8 mouse cellular contexts compared by ENCODE assay signal in the genomic region with DNA sequence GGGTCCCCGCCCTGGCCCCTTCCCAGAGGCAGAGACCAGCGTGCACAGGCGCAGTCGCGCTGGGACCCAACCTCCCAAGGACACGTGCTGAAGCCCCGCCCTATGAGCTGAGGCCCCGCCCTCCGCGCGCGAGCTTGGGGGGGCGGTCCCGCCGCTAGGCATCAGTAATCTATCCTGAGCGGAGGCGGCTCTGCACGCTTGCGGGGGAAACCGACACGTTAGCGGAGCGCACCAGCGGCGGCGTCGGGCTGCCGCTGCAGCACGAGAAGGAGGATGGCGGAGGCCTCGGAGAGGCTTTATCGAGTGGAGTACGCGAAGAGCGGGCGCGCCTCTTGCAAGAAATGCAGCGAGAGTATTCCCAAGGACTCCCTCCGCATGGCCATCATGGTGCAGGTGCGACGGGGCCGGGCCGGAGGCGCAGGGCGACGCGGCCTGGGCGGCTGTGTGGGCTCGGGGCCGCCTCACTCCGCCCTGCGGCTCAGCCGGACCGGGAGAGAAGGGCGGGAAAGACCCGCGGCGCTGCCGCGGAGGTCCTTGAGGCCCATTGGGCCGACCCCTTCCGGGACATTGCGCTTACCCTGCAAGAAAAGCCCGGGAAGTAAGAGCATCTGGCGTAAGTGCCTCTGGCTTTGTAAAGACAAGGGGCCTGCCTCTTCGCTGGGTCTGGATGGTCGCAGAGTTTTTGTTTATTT. TPM values are rescaled to one million over a fixed set of nuclear protein-coding genes. Genes with fewer than 3 reads are reported as not detected.
DNase-seq lines count a peak whose midpoint lies in the region; ATAC-seq and TF ChIP-seq lines count a peak whose summit lies in the region.

Gene Parp1 (plus strand): TSS at position 164 of the 692 bp plus-strand sequence.

- peaks cover 31% of the 10 kb centered on the region for H3K36me3 ChIP-seq in G1E (replicated peaks)
- H3K36me3 ChIP-seq in forebrain, postnatal 0 days (ENCODE audit: insufficient read depth): peaks cover 7% of the 10 kb centered on the region
- peaks cover 9% of the 10 kb centered on the region; the same call in 1 of the 2 replicates for H3K36me3 ChIP-seq in lung, embryonic 15.5 days

- peak within 1 kb of the TSS; percentile 92 for H3K27ac ChIP-seq in forebrain, postnatal 0 days (ENCODE audit: low read depth, low read length)
- H3K27ac ChIP-seq in lung, embryonic 15.5 days: peak within 1 kb of the TSS; percentile 90

- peak within 1 kb of the TSS; percentile 84 for H3K4me3 ChIP-seq in G1E (ENCODE audit: low read depth, low read length)
- H3K4me3 ChIP-seq in forebrain, postnatal 0 days (ENCODE audit: low read depth, low read length): peak within 1 kb of the TSS; percentile 89
- H3K4me3 ChIP-seq in lung, embryonic 15.5 days: peak within 1 kb of the TSS; percentile 85

- under 1% methylated on average over 62 of the region's 67 CpGs for WGBS in forebrain, postnatal 0 days
- under 1% methylated on average over 67 of the region's 67 CpGs for WGBS in lung, embryonic 15.5 days

- ATAC-seq in G1E (ENCODE audit: extremely low read depth, insufficient number of reproducible peaks, low FRiP score, poor library complexity, severe bottlenecking): peak; percentile 90
- peak; percentile 99 for ATAC-seq in forebrain, postnatal 0 days
- ATAC-seq in lung, embryonic 15.5 days (ENCODE audit: borderline replicate concordance, extremely low read depth, low FRiP score, low TSS enrichment): peak; percentile 98

- H3K9ac ChIP-seq in forebrain, postnatal 0 days: peak within 1 kb of the TSS; percentile 87
- H3K9ac ChIP-seq in lung, embryonic 15.5 days: peak within 1 kb of the TSS; percentile 77

- no peak for TF ChIP-seq CTCF in G1E (IDR thresholded peaks at IDR 0.05; ENCODE audit: low read depth, low read length)
- no peak for TF ChIP-seq CTCF in forebrain, postnatal 0 days (IDR thresholded peaks at IDR 0.05; ENCODE audit: low read depth)

- peaks cover 5% of the 10 kb centered on the region; the same call in 1 of the 2 replicates for H3K27me3 ChIP-seq in G1E (ENCODE audit: insufficient read depth, low read length)
- H3K27me3 ChIP-seq in forebrain, postnatal 0 days (ENCODE audit: insufficient read depth, low read length): no peaks in the 10 kb centered on the region
- H3K27me3 ChIP-seq in lung, embryonic 15.5 days: no peaks in the 10 kb centered on the region

- H3K4me2 ChIP-seq in forebrain, postnatal 0 days (ENCODE audit: low read depth): peak within 1 kb of the TSS; percentile 86
- peak within 1 kb of the TSS; percentile 85 for H3K4me2 ChIP-seq in lung, embryonic 15.5 days

- peaks cover 44% of the 10 kb centered on the region for H3K4me1 ChIP-seq in G1E (ENCODE audit: insufficient read depth, low read depth, low read length)
- H3K4me1 ChIP-seq in forebrain, postnatal 0 days (ENCODE audit: insufficient read depth): peaks cover 19% of the 10 kb centered on the region
- peaks cover 24% of the 10 kb centered on the region for H3K4me1 ChIP-seq in lung, embryonic 15.5 days

- DNase-seq in G1E (ENCODE audit: low spot score): peak; percentile 91
- DNase-seq in cerebellum, adult 18-20 months: peak; percentile 97 to 98
- DNase-seq in forebrain, postnatal 0 days: peak; percentile 98
- peak; percentile 98 for DNase-seq in heart, postnatal 4 days
- DNase-seq in layer of hippocampus, adult 8-10 months (ENCODE audit: low spot score in 2 of 2): peak; percentile 93 to 94
- peak; percentile 94 for DNase-seq in ovary, adult 18-20 months (ENCODE audit: low spot score)
- DNase-seq in thymus, postnatal 0 days (ENCODE audit: low spot score): peak; percentile 95

- H3K9me3 ChIP-seq in G1E (replicated peaks): no peaks in the 10 kb centered on the region
- H3K9me3 ChIP-seq in forebrain, postnatal 0 days (ENCODE audit: low read length): no peaks in the 10 kb centered on the region
- H3K9me3 ChIP-seq in lung, embryonic 15.5 days: no peaks in the 10 kb centered on the region

RNA-seq across cellular contexts. Expression of gene Parp1, which starts in this region (rescaled TPM):
- total RNA-seq in G1E (2014; fragmentation: Nextera tagmentation) (75.5 and 91.1 TPM in 2 replicates), G1E (2017) (165 and 168 TPM in 2 replicates)
- 127 and 142 TPM in 2 replicates for polyA plus RNA-seq in G1E (2012)
- total RNA-seq in forebrain, postnatal 0 days (2014; rRNA removed): 92.2 and 95.3 TPM in 2 replicates
- polyA plus RNA-seq in forebrain, postnatal 0 days (2015; fragmentation: Nextera tagmentation; extraction: Ambion mirVana): 51.6 and 57.5 TPM in 2 replicates
- 100 to 1,000 TPM in 1 of 2 experiments, 10 to 100 TPM in 1; 88.6 to 100 TPM for total RNA-seq in heart, postnatal 4 days (2021)
- 100 to 1,000 TPM; 107 to 134 (median 123) TPM for total RNA-seq in layer of hippocampus, adult 8-10 months (2022)
- 123 and 130 TPM in 2 replicates for polyA plus RNA-seq in lung, embryonic 15.5 days (2015; fragmentation: Nextera tagmentation; extraction: Ambion mirVana)
- polyA plus RNA-seq in thymus, postnatal 0 days (2015; fragmentation: Nextera tagmentation; extraction: Ambion mirVana): 86.1 and 90.0 TPM in 2 replicates

Comparison
In these comparisons a context has a peak if more than half of its experiments do, and no peak if none do; other contexts are left out.
1. Peak in every context shown above with its lines: DNase-seq, ATAC-seq, H3K4me3 ChIP-seq and H3K27ac ChIP-seq.